Mouse (Mus musculus) CH12.LX (cell line): Measurements from ENCODE around the gene Adcy7.

Experiments
- BHLHE40 ChIP-seq: IDR thresholded peaks from 2 replicates; pipeline ENCODE4 v1.6.1; 2011; ENCODE audit warnings: mild to moderate bottlenecking, low read depth, low read length, improper control_type of control experiment
- CTCF ChIP-seq, 2 experiments: IDR thresholded peaks in 1 of 2; conservative IDR thresholded peaks in 1 of 2; 2 replicates each; pipeline ENCODE4 v1.5.1; 2011 to 2012; ENCODE audit warnings: low read depth in 2 of 2, low read length in 2 of 2, improper control_type of control experiment in 1 of 2, inconsistent platforms in 1 of 2, mild to moderate bottlenecking in 1 of 2, moderate library complexity in 1 of 2
- E2F4 ChIP-seq: IDR thresholded peaks from 2 replicates; pipeline ENCODE4 v1.6.1; 2011; ENCODE audit warnings: low read depth, low read length, improper control_type of control experiment; ENCODE audit not compliant: insufficient replicate concordance
- EP300 ChIP-seq: IDR thresholded peaks from 2 replicates; pipeline ENCODE4 v1.6.1; 2011; ENCODE audit warnings: low read length, improper control_type of control experiment
- HCFC1 ChIP-seq: IDR thresholded peaks from 2 replicates; pipeline ENCODE4 v1.6.1; 2012; ENCODE audit warnings: low read depth, mild to moderate bottlenecking, inconsistent platforms, low read length, improper control_type of control experiment
- MAFK ChIP-seq: IDR thresholded peaks from 2 replicates; pipeline ENCODE4 v1.6.1; 2011; ENCODE audit warnings: low read length, improper control_type of control experiment; ENCODE audit not compliant: insufficient replicate concordance
- MXI1 ChIP-seq: IDR thresholded peaks from 2 replicates; pipeline ENCODE4 v1.6.1; 2011; ENCODE audit warnings: mild to moderate bottlenecking, low read depth, low read length, improper control_type of control experiment
- NRF1 ChIP-seq: IDR thresholded peaks from 2 replicates; pipeline ENCODE4 v1.6.1; 2014; ENCODE audit warnings: low read depth, mild to moderate bottlenecking, inconsistent platforms, low read length, improper control_type of control experiment, moderate library complexity
- SMC3 ChIP-seq: IDR thresholded peaks from 2 replicates; pipeline ENCODE4 v1.6.1; 2011; ENCODE audit warnings: low read depth, low read length, improper control_type of control experiment
- USF1 ChIP-seq: IDR thresholded peaks from 2 replicates; pipeline ENCODE4 v1.6.1; 2014; ENCODE audit warnings: low read depth, mild to moderate bottlenecking, inconsistent platforms, low read length, improper control_type of control experiment
- ZMIZ1 ChIP-seq: IDR thresholded peaks from 2 replicates; pipeline ENCODE4 v1.6.1; 2012; ENCODE audit warnings: low read depth, mild to moderate bottlenecking, inconsistent platforms, low read length, improper control_type of control experiment
- ZNF384 ChIP-seq: IDR thresholded peaks from 2 replicates; pipeline ENCODE4 v1.6.1; 2012; ENCODE audit warnings: low read depth, low read length, improper control_type of control experiment, inconsistent platforms

DNA sequence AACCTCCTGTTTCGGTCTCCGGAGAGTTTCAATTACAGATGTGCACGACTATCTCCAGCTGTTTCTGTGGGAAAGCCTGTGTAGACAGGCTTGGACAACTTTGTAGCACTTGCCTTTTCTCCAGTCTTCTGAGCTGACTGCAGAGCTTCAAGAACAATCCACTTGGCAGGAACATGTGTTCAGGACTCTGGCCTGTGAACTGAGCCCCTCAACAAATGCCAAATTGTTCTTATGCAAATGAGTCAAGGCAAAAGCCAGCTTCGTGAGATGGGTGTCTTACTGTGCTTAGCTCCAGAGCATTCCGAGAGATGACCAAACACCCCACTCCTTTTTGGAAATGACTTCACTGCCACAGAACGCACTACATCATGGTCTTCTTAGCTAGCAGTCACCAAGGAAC is 56.5 kb downstream of the Adcy7 start:
- no peak for TF ChIP-seq SMC3
- TF ChIP-seq NRF1, result no peak
- no peak for TF ChIP-seq EP300
- no peak for TF ChIP-seq MXI1
- no peak for TF ChIP-seq BHLHE40
- no peak for TF ChIP-seq CTCF (conservative IDR thresholded peaks at IDR 0.05 in 1 of 2, IDR thresholded peaks at IDR 0.05 in 1 of 2; ENCODE audit: low read depth in 2 of 2, low read length in 2 of 2)
- TF ChIP-seq E2F4, result no peak
- TF ChIP-seq USF1, result no peak
- TF ChIP-seq HCFC1, result no peak
- no peak for TF ChIP-seq ZNF384
- no peak for TF ChIP-seq ZMIZ1
- no peak for TF ChIP-seq MAFK
